In the genomic region with DNA sequence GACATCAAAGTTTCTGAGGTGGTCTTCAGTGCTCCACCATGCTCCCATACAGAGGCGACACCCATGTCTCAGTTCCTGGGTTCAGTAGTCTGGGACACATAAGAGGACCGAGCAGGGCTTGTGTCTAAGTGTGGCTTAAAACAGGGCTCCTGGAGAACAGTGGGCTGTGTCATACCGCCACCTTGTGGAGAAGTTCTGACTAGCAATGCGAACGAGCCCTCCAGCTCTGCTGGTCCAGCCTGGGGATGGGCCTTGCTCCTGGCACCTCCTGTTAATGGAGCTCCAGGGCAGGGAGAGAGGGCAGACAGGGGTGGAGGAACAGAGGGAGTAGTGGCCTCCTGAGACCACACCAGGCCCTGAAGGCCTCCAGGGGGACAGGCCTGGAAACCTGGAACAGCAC, we compare ENCODE assay signal across 8 mouse cellular contexts. TPM values are rescaled to one million over a fixed set of nuclear protein-coding genes. Genes with fewer than 3 reads are reported as not detected.
DNase-seq lines count a peak whose midpoint lies in the region; ATAC-seq and TF ChIP-seq lines count a peak whose summit lies in the region.

No protein-coding gene starts in this region.

- peak; percentile 99 for TF ChIP-seq CTCF in hindbrain, postnatal 0 days (IDR thresholded peaks at IDR 0.05; ENCODE audit: low read depth)

- no peaks in the 10 kb centered on the region for H3K4me1 ChIP-seq in hindbrain, postnatal 0 days (ENCODE audit: insufficient read depth, low read length)

- no peak overlapping the region for H3K4me2 ChIP-seq in hindbrain, postnatal 0 days (ENCODE audit: low read depth, low read length)

- no peak overlapping the region for H3K27ac ChIP-seq in hindbrain, postnatal 0 days

- DNase-seq in WW6 (ENCODE audit: low read depth, low spot score), result peak; percentile 67
- peak; percentile 95 for DNase-seq in cerebellum, postnatal 14 days
- DNase-seq in frontal cortex, postnatal 25 days (ENCODE audit: low spot score in 2 of 2), result peak; percentile 82 to 84
- peak; percentile 92 for DNase-seq in hindbrain, postnatal 0 days (ENCODE audit: low spot score)
- DNase-seq in left cerebral cortex, adult 11 months (ENCODE audit: low spot score), result peak; percentile 77
- DNase-seq in right cerebral cortex, postnatal 10 days (ENCODE audit: low spot score in 2 of 2), result peak; percentile 89 to 92
- peak; percentile 48 for DNase-seq in urinary bladder, postnatal 10 days (ENCODE audit: low spot score)

- H3K27me3 ChIP-seq in hindbrain, postnatal 0 days (ENCODE audit: insufficient read depth, low read length), result no peaks in the 10 kb centered on the region

- H3K9ac ChIP-seq in hindbrain, postnatal 0 days (replicated peaks; ENCODE audit: low read length), result no peak overlapping the region

- no peaks in the 10 kb centered on the region for H3K36me3 ChIP-seq in hindbrain, postnatal 0 days (ENCODE audit: insufficient read depth, low read length)

- ATAC-seq in hindbrain, postnatal 0 days, result peak; percentile 90
- peak; percentile 90 for ATAC-seq in megakaryocyte progenitor cell, adult 5-6 weeks (replicated peaks; ENCODE audit: poor library complexity)

- WGBS in hindbrain, postnatal 0 days, result 3% methylated on average over 5 of the region's 5 CpGs

- H3K4me3 ChIP-seq in hindbrain, postnatal 0 days (ENCODE audit: low read length), result no peak overlapping the region

- H3K9me3 ChIP-seq in hindbrain, postnatal 0 days (ENCODE audit: low read length), result no peaks in the 10 kb centered on the region

RNA-seq across cellular contexts. Expression of gene Myl2, which starts 11.8 kb away (rescaled TPM):
- not detected in 2 replicates for total RNA-seq in hindbrain, postnatal 0 days (2014; rRNA removed)
- polyA plus RNA-seq in hindbrain, postnatal 0 days (2015; fragmentation: Nextera tagmentation; extraction: Ambion mirVana), result 2.4 and 3.0 TPM in 2 replicates
- not detected in 2 replicates for total RNA-seq in megakaryocyte progenitor cell, adult 5-6 weeks (2015)
- total RNA-seq in megakaryocyte progenitor cell, adult 5-6 weeks (2017), result not detected in 2 replicates

RNA-seq across cellular contexts. Expression of gene Cux2, which starts 39.0 kb away (rescaled TPM):
- 35.4 and 46.6 TPM in 2 replicates for total RNA-seq in hindbrain, postnatal 0 days (2014; rRNA removed)
- 15.2 and 16.6 TPM in 2 replicates for polyA plus RNA-seq in hindbrain, postnatal 0 days (2015; fragmentation: Nextera tagmentation; extraction: Ambion mirVana)
- total RNA-seq in megakaryocyte progenitor cell, adult 5-6 weeks (2015), result 0.07 and 0.76 TPM in 2 replicates
- total RNA-seq in megakaryocyte progenitor cell, adult 5-6 weeks (2017), result 1.1 TPM in 1 of 2 replicates, not detected in the other

RNA-seq across cellular contexts. Expression of gene Ccdc63, which starts 51.7 kb away (rescaled TPM):
- 0.04 and 0.16 TPM in 2 replicates for total RNA-seq in hindbrain, postnatal 0 days (2014; rRNA removed)
- polyA plus RNA-seq in hindbrain, postnatal 0 days (2015; fragmentation: Nextera tagmentation; extraction: Ambion mirVana), result 0.23 TPM in 1 of 2 replicates, not detected in the other
- 0.51 and 0.52 TPM in 2 replicates for total RNA-seq in megakaryocyte progenitor cell, adult 5-6 weeks (2015)
- total RNA-seq in megakaryocyte progenitor cell, adult 5-6 weeks (2017), result 1.5 and 3.5 TPM in 2 replicates

Comparison
In these comparisons a context has a peak if more than half of its experiments do, and no peak if none do; other contexts are left out.
1. RNA of gene Cux2, which starts 39.0 kb away (total RNA-seq): 35.4 to 46.6 TPM in hindbrain, postnatal 0 days; 0.07 to 1.1 TPM in megakaryocyte progenitor cell, adult 5-6 weeks; every median in the first group is over 10 times any median in the second.
2. Peak in every context shown above with its lines, with median percentiles within 50 percentile points of each other: DNase-seq.